Mouse (Mus musculus): ENCODE measurements at regions not wholly inside any gene's neighbourhood (a gene's known extent, or its start where the extent isn't known, plus 50 kb on each side); places are given as distances from the start of the nearest gene placed in this dataset.
A peak's percentile ranks its signal among the peaks of the same experiment; 100 is the strongest.

DNA sequence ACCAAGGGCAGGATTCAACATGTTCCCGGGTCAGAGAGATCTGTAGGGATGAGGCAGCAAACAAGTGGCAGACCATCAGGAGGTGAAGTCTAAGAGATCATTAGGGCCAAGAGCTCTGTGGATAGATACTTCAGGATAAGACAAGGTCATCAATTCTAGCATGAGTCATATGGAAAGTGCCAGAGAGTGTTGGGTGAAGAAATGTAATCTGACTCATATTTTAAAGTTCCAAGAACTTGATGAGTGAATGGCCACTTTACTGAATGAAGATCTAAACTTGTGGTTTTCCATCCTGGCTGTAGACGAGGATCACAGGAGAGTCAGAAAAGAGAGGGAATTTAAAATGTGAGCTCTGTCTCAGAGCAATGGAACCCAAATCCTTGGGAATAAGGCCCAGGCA, 115.6 kb downstream of the Sox9 start:
- no peak for DNase-seq

DNA sequence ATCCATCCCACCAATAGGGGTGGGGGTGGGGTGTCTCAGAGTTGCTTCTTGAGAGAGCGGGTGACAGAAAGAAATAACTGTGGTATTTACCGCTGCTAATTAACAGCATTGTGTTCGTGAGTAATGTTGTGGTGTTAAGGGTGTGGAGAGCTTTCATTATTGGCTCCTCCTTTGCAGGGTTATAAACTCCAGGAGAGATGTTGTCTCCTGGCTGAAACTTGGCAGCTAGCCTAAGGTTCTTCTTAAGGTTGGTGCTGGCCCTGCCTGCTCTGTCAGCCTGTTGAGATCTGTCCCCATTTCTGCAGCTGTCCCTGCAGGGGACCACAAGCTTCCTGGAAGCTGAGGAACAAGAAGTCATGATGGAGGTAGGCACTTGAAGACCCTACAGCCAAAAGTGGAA, 120.6 kb downstream of the Sox9 start:
- DNase-seq = no peak

DNA sequence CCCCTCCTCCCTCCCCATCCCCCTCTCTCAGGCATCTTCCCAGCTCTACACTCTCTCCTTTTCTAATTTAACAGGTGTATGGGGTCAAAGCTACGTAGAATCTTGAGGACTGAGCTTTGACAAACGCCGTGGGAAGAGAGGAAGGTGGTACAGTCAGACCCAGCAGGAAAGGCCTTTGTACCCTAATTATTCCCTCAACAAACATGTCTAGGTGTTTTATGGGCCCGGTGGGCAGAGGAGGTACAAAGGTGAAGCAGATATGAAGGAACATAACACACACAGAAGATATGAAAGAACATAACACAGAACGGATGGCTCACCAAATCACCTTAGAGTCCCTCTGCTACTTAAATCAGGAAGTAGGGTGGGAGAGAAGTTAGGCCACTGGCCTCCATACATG, 128.3 kb downstream of the Sox9 start:
- no peak for DNase-seq

DNA sequence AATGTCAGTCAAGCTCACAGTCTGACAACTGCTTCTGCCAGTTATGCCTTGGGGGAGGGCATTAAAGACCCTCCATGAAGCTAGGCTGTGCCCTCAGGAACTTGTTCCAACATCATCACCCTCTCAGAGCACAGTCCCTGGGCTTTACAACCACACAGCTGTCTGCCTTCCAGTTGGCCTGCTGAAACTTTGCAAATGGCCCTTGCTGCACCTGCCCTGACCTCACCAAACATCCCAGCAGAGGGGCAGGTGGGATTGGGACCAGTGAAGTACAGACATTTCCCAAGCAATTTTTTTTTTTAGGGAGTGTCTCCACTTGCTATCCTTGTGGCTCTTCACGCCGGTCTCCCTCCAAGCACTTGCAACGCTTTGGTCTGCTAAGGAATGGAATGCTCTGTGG, 130.9 kb downstream of the Sox9 start:
- DNase-seq = no peak

DNA sequence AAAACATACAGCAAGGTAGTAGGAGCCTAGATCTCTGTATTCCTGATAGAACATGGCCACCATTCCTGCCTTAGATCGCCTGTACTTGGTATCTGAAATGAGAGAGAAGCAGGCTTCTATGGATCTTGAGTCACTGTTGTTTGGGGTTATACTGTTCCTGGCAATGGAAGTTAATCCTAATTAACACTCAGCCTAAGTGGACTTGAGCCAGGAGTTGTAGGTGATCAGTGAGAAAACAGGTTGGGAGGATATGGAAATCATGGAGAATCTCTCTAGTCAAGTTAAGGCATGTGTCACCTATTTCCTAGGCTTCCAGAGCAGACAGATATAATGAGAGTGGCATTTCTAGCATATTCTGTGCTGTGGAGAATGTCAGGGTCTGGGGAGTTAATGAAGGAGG, 134.9 kb downstream of the Sox9 start:
- no peak for DNase-seq

DNA sequence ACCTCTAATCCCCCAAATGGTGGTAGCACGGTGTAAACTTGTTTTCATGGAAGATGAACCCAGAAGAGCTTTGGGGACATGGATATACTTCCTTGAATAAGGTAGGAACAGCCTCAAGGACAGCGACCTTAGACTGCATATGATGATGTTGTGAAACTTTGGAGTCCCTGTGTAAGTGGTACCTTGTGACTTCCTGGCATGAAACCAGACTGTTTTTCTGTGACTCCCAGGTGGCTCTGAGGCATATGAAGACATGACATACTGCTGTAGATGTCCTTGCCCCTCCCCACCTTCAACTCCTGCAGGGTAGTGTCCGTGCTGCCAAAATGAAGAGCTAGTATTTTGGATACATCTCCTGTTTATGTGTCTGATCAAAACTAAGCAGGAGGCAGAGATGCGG, 138.1 kb downstream of the Sox9 start:
- DNase-seq = no peak

DNA sequence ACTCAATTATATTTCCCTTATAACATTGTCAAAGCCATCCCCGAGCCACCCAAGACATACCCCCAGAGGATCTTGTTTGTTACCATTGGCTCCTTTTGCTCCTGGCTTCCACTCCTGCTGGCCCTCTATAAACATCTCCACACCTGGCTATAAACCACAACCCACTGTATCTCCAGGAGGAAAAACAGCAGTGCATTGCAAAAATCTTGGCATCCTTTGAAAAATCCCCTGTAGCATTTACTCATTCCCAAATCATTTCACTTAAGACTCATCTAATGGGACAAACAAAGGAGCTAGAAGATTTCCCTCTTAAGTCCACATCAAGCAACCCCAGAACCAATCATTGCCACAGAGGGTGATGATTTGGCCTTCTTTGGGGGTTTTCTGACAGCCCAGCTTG, 142.6 kb downstream of the Sox9 start:
- DNase-seq = no peak

DNA sequence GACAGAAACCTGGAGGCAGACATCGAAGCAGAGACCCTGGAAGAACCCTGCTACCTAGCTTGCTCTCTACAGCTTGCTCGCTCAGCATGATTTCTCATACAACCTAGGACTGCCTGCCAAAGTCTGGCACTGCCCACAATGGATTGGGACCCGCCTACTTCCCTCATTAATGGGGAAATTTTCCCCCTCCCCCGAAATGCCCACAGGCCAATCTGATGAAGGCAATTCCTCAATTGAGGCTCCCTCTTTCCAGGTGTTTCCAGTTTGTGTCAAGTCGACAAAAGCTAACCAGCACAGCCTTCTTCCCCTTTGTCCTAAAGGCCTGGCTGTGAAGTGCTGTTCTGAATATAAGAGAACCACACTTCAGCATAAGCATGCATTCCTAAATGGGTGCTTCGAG, 143.1 kb downstream of the Sox9 start:
- no peak for DNase-seq

DNA sequence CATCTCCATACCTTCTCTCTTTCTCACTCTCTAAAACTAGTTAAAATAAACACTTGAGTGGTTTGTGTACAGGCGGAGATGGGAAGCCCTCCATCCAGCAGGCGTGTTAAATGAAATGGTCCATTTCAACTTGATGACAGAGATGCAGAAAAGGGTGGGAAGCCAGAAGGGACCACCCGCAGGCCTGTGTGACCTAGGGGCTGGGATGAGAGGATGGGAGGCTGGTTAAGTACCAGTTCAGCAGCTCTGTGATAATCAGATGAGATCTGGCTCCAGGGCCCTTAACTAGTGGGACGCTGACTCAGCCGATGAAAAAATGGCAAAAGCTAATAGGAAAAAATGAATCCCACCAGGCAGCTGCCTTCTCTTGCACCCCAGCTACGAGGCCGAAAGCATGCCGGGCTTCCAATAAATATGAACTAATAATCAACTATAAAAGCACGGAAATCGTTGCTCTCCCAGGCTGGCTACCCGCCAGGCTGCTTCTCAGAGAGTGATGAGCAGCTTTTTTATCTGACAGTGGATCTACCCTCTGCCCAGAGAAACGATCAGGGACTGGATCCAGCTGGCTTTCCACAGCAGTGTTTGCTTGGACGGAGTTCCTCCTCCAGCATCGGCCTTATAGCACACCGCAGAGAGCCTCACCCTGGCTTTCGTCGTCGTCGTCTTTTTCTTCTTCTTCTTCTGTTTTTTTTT, 144.5 kb downstream of the Sox9 start:
- peak; percentile 6 for DNase-seq

DNA sequence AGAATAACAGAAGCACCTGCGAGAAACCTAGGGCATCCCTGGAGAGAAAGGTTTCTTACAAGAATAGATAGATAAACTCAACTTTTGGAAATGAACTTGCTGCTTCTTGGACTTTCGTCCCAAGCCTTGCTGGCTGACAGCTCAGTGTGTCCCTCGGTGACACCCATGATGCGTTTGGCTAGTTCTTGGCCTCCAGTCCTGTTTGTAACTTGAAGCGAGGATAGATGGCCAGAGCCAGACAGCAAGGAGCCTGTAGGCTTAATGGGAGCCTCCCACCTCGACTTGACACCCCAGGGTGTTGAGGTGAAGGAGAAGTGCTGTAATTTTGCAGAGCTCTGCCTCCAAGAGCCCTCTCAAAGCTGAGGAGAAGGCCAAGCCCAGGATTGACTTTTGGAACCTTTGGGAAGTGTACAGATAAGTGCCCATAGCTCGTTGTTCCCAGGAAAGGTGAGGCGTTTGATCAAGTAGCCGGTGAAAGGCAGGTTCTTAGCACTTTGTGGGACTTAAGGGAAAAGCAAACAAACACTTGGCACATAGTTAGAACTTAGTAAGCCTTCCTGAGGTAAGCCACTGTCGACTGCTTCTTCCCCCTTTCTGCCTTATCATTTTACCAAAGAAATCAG, 148.3 kb downstream of the Sox9 start:
- DNase-seq = no peak

DNA sequence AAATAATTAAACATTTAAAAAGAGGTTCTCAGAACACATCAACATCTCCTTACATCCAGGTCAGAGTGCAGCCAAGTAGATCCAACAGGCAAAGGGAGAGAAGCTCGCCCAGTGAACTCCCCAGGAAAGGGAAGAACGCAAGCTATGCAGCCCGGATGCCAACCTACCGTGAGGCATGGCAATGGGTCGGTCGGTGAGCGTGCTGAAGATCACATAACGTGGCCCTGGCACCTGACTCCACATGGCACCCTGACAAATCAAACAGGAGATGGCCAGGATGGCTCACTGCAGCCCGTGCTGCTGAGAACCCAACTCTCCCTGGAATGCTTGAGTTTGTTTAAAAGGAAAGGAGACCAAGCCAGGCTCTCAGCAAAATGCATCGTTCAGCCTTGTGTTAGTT, 156.0 kb downstream of the Sox9 start:
- DNase-seq = no peak

DNA sequence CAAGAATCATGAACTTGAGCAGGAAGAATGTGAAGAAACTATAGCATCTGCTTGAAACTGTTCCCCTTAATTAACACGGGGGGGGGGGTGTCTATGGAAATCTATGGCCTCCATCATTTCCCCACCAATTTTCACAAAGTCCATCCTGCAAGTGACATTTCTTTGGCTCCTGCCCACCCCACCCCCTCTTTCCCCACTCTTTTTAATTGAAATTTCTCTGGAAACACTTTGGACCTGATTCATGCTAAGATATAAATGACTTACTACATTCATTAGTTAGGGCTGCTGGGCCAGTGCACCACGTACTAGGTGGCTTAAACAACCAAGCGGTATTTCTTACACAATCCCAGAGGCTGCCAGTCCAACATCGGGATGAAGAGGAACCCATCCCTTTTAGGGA, 169.4 kb downstream of the Sox9 start:
- no peak for DNase-seq

DNA sequence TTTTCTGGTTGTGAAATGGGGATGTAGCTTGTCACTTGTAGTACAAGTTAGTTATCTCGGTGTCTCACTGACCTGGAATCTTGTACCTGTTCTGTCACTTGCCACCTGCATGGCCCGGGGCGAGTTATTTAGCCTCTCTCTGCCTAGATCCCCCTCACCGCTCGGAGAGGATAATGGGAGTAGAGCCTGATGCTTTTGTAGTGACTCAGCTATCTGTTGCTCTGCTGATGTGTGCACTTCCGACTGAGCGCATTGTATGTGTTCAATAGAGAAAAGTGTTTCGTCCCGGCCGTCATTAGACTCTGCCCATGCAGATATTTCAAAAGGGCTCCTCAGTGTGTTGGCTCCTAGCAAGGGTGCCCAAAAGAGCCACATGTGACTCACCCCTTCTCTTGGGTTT, 170.3 kb downstream of the Sox9 start:
- no peak for DNase-seq

DNA sequence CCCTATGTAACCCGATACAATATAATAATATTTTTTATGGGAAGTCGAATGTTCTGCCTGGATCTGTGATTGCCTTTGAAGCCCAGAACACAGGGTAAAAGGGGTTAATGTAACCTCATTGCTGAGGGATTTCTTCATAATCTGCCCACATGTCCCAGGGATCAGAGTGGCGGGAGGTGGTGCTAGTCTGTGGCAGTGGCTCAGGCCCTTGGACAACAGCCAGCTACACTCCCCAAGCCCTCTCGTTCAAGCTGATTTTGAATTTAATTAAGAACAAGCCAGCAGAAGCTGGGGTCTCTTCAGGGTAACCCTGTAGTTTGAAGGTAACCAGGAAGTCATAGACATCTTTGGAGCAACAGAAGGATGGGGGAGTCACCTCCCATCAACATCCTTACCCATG, 171.5 kb downstream of the Sox9 start:
- DNase-seq = no peak

DNA sequence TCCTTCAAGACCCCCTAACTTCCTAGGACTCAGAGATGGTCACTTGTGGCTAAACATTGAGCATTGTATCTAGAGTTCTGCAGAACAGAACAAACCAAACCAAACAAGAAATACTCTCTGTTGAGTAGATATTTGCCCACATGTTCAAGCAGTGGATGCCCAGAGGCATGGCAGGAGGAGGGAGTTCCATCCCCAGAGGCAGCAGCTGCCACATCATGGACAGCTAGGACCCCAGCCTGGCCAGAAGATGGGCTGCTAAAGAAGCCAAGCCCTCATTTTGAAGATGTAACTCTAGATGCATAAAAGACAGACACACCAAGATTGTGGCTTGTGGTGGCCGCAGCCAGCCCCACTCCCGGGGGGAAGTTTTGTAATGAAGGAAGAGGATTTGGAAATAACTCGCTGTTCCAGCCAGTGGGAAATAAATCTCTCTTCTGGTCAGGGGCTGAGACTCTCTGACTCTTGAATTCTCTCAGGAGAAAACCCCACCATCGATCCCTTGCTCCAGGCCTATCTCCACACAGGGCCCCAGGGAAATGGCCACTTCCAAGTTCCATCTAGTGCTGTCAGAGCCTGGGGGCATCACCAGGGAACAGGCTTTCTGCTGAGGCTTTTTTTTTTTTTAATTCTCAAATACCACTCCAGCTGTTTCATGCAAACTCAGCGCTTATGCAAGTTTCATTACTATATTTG, 174.9 kb downstream of the Sox9 start:
- DNase-seq = no peak

DNA sequence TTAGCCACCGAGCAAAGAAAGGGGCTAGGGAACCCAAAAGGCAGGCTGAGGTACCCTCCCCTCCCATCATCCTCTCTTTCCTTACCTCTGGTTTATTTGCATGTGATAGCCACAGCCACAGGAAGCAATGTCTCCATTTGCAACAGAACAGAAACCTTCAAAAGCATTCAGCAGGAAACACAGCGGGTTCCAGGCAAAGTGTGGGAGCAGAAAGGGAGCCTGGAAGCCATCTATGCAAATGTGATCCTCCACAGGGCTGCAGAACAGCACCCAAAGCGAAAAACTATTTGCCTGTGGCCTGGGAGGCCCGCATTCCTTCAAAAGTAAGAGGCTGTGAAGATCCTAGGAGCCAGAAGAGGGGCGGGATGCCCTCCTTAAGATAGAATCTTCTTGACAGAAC, 177.6 kb downstream of the Sox9 start:
- no peak for DNase-seq

DNA sequence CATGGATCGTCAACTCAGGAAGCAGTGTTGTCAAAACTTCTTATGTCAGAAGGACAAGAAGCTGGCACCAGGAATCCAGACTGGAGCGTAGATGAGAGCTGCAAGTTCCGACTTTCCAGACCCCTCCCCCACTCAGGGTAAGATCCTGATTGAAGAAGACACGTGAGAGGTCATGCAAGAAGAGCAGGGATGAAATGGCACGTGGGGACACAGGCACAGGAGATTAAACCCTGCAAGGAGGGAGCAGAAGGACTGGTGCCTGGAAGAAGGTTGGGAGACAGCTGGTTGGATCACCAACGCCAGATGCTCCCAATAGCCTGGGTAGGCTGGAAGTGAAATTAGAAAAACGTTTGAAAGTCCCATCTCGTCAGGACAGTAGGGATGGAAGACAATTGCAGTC, 191.3 kb downstream of the Sox9 start:
- DNase-seq = no peak

DNA sequence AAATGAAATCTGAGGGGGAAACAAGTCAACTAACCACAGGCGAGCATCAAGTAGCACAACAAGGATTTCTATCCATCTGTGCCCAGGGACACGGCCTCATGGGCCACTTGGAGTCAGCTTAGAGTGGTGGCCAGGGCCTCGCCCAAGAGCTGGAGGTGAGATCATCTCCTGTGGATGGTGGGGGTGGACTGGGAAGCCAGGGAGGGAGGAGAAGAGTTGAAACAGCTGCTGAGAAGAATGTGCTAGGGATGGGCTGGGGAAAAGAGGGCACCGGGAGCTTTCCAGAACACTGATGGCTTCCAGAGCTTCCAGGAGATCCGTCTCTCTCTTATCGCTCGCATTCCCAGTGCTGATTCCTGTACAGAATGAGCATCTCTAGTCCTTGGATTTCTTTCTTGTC, 192.9 kb downstream of the Sox9 start:
- no peak for DNase-seq

DNA sequence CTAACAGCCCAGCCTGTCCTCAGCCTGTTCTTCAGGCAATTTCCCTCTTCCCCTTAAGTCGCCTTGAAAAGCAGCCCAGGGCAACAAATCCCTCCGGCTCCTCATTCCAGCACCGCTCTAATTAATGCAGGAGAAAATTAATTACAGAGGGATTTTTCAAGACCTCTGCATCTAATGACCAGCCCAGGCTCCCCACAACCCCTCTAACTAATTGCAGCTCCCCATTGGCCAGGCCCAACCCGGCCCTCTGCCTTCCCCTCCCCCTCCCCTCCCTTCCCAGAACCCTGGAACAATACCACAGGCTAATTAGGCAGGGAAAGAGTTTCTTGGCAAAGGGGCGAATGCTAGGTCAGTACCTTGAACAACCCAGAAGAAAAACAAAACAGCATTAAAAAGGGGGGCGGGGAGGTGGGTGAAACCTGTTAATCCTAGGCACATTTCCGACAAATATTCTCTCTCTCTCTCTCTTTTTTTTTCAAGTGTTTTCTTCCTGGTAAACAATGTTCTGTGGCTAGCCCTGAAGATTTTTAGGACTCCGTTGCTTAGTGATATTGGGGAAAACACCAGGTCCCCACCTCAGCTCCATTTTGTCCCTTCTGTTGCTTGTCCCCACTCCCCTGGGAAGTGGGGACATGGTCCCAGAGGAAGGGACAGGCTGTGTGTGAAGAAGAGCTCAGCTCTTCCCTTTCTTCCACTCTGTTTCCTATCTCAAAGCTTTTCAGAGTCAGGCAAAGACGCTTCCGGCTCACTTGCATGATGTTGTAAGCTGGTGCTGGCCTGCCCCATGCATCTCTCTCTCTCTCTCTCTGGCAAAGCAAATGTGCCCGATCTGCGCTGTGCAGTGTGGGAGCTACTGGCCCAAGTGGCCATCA, 195.1 kb downstream of the Sox9 start:
- no peak for DNase-seq

DNA sequence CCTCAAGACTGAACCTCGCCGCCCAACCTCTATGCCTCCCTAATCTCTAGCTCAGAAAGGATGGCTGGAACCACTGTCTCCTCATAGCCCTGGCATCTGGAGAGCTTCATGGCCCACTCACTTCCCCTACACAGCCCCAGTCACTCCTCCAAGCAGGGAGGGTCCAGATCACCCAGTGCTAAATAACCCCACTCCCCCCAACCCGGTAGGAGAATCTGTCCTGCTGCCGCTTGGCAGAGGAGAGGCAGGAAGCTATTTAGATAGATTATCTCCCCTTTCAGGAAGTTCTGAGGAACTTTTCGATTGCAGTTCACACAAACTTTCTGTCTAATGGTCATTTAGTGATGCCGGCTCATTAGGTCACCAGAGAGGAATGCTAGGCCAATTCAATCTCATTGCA, 196.9 kb downstream of the Sox9 start:
- DNase-seq = no peak

DNA sequence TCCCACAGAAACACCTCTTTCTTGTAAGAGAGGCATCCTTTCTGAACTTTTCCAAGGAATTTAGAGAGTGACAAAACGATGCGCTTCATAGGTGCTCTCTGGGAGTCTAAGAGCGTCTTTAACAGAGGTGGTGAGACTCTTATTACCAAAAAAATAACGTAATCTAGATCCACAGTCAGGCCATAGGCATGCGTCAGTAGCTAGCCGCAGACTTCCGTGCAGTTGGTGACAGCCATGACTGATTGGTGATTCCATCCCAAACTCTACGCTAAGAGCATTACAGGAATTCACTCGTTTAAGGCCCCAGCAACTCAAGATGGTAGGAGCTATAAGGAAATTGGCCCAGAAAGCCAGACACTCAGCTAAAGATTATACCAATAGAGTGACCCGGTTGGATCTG, 197.4 kb downstream of the Sox9 start:
- DNase-seq = no peak

DNA sequence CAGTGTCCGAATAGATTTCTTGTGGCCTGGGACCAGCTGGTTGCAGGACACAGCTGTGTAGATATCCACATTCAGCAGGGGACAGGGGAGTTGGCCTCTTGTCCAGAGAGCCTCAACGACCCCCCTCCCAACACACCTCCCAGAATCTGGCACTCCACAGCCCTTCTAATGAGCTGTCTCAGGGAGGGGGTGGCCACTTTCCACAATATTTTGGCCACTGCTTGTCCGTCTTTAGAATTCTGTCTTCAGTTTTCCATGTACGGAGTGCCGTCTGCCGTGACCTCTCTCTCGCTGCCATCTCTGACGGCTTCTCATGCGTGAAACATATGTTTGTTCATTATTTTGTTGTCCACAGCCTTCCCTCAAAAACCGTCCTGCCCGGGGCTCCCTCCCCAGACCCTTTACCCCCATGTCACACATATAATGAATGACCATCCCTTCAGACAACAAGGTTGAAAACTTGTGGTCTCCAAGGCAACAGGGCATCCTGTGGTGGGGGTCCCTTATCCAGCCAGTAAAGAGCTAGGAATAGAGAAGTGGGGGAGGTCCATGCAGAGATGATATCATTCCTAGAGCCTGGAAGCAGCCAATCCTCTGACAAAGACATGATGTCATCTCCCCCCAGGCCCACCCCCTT, 200.3 kb downstream of the Sox9 start:
- DNase-seq = no peak

All from right cerebral cortex, postnatal 14 days (tissue).